Mouse (Mus musculus) G1E (cell line): ENCODE results near the gene Mmp19. TPM values are rescaled to one million over a fixed set of nuclear protein-coding genes. Genes with fewer than 3 reads are reported as not detected.

Experiments
- ATAC-seq: 2 replicates; pipeline ENCODE4 v1.8.0; 2016; ENCODE audit warnings: mild to moderate bottlenecking; ENCODE audit not compliant: insufficient number of reproducible peaks, poor library complexity, low FRiP score, severe bottlenecking; ENCODE audit errors: extremely low read depth
- DNase-seq: peaks from one replicate; pipeline ENCODE4 v3.0.0; 2012; ENCODE audit warnings: low spot score
- H3K27me3 ChIP-seq: 2 replicates; pipeline ENCODE4 v1.6.1; 2012; ENCODE audit warnings: mild to moderate bottlenecking, low read length, inconsistent platforms; ENCODE audit not compliant: insufficient read depth
- H3K36me3 ChIP-seq: replicated peaks from 2 replicates; pipeline ENCODE3; 2012; ENCODE audit warnings: mild to moderate bottlenecking, inconsistent platforms
- H3K4me1 ChIP-seq: 2 replicates; pipeline ENCODE4 v1.6.1; 2012; ENCODE audit warnings: low read depth, low read length, inconsistent platforms, mixed read lengths; ENCODE audit not compliant: insufficient read depth
- H3K4me3 ChIP-seq: 2 replicates; pipeline ENCODE4 v1.5.1; 2012; ENCODE audit warnings: low read depth, mild to moderate bottlenecking, inconsistent platforms, low read length, moderate library complexity, mixed read lengths
- H3K9me3 ChIP-seq: replicated peaks from 2 replicates; pipeline ENCODE4 v1.6.1; 2012; ENCODE audit warnings: inconsistent platforms
- CTCF ChIP-seq: IDR thresholded peaks from 2 replicates; pipeline ENCODE4 v1.5.1; 2012; ENCODE audit warnings: low read depth, low read length, inconsistent platforms, mixed read lengths
- GATA1 ChIP-seq: IDR thresholded peaks from 2 replicates; pipeline ENCODE4 v1.6.1; 2012; ENCODE audit warnings: borderline replicate concordance, low read length, inconsistent platforms, mixed read lengths
- GATA2 ChIP-seq: IDR thresholded peaks from 2 replicates; pipeline ENCODE4 v1.6.1; 2012; ENCODE audit warnings: low read depth, low read length, inconsistent platforms, borderline replicate concordance
- POLR2AphosphoS5 ChIP-seq: IDR thresholded peaks from 2 replicates; pipeline ENCODE4 v1.6.1; 2012; ENCODE audit warnings: low read depth, low read length, inconsistent platforms; ENCODE audit not compliant: insufficient replicate concordance
- TAL1 ChIP-seq: conservative IDR thresholded peaks from 2 replicates; pipeline ENCODE4 v1.6.1; 2012; ENCODE audit warnings: low read depth, low read length, inconsistent platforms, mixed read lengths
- polyA plus RNA-seq: library from polyadenylated mRNA; stranded (reverse); fragments of >175 nt; gene quantifications from 2 replicates; pipeline ENCODE4 v1.2.3, GENCODE M21; 2012
- total RNA-seq, 2 experiments: library from RNA; stranded (forward) in 1 of 2; stranded (reverse) in 1 of 2; fragments of 200-1000 nt in 1 of 2; fragments of >200 nt in 1 of 2; fragmentation: Nextera tagmentation in 1 of 2; gene quantifications; 2 replicates each; pipeline ENCODE4 v1.2.3; 2014 to 2017

The Mmp19 gene
- total and polyA plus RNA-seq, 3 experiments = 0.03 to 0.11 TPM; not detected in 1

DNA sequence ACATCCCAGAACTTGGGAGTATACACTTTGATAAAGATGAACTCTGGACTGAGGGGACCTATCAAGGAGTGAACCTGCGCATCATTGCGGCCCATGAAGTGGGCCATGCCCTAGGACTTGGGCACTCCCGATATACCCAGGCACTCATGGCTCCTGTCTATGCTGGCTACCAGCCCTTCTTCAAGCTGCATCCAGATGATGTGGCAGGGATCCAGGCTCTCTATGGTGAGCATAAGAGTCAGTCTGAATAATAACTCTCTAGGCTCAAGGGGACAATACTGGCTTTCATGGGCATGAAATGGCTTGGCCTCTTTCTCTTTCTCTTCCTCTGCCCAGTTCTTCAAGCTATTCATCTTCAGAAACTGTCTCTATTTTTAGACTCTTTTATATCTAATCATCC is 4.9 kb downstream of the Mmp19 start:
- H3K4me1 ChIP-seq = peaks cover 7% of the 10 kb centered on the region; the same call in 1 of the 2 replicates
- peaks cover 24% of the 10 kb centered on the region for H3K27me3 ChIP-seq
- H3K36me3 ChIP-seq = peaks cover 7% of the 10 kb centered on the region
- DNase-seq (no peak), ATAC-seq (no peak)
- no peaks in the 10 kb centered on the region for H3K9me3 ChIP-seq
- TF ChIP-seq GATA1 = no peak
- TF ChIP-seq TAL1 = no peak
- no peak for TF ChIP-seq GATA2
- H3K4me3 ChIP-seq = no peak overlapping the region

DNA sequence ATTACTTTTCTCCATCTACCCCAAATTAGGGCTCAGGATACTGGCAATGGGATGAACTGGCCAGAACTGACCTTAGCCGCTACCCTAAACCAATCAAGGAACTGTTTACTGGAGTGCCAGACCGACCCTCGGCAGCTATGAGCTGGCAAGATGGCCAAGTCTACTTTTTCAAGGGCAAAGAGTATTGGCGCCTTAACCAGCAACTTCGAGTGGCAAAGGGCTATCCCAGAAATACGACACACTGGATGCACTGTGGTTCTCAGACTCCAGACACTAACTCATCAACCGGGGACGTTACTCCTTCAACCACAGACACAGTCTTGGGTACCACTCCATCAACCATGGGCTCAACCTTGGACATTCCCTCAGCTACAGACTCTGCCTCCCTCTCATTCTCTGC is 8.0 kb downstream of the Mmp19 start:
- H3K9me3 ChIP-seq = no peaks in the 10 kb centered on the region
- TF ChIP-seq CTCF (no peak), POLR2AphosphoS5 (no peak), GATA2 (no peak), GATA1 (no peak), TAL1 (no peak)
- H3K4me3 ChIP-seq = no peak overlapping the region
- peaks cover 7% of the 10 kb centered on the region for H3K4me1 ChIP-seq
- no peak for ATAC-seq
- no peak for DNase-seq
- peaks cover 25% of the 10 kb centered on the region for H3K36me3 ChIP-seq
- peaks cover 20% of the 10 kb centered on the region for H3K27me3 ChIP-seq

DNA sequence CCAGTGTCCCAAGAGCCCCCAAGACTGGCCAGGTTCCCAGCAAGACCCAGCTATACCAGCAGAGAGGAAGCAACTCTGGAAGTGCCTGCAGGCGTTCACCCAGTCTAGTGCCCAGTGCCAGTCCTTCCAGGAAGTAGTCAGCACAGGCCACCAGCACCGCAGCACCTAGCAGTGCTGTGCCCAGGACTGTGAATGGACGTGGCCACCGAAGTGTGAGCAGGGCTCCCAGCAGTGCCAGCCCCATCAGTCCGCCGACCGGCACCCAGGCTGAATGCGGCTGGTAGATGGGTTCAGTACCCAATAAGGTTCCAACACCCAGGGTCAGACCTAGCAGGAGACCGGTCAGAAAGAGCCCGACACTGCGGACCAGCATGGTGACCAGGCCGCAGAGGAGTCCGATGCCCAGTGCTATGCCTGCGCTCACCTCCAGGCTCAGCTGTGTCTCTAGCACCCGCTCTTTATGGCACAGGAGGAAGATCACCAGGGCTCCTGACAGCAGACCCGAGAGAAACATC is 11.3 kb downstream of the Mmp19 start:
- ATAC-seq = no peak
- no peak for TF ChIP-seq POLR2AphosphoS5
- TF ChIP-seq TAL1 = no peak
- TF ChIP-seq GATA2 = no peak
- TF ChIP-seq CTCF = no peak
- no peak for TF ChIP-seq GATA1
- Histone ChIP-seq H3K4me1 (peaks cover 26% of the 10 kb centered on the region), H3K4me3 (no peak overlapping the region), H3K27me3 (no peaks in the 10 kb centered on the region), H3K36me3 (peaks cover 35% of the 10 kb centered on the region), H3K9me3 (no peaks in the 10 kb centered on the region)
- no peak for DNase-seq

- DNase-seq = no peak
- H3K36me3 ChIP-seq = peaks cover 44% of the 10 kb centered on the region
- no peak overlapping the region for H3K4me3 ChIP-seq
- H3K27me3 ChIP-seq = no peaks in the 10 kb centered on the region
- no peaks in the 10 kb centered on the region for H3K9me3 ChIP-seq
- no peak for ATAC-seq
- H3K4me1 ChIP-seq = peaks cover 35% of the 10 kb centered on the region
- TF ChIP-seq CTCF (no peak), GATA1 (no peak), GATA2 (no peak), POLR2AphosphoS5 (no peak), TAL1 (no peak)
These were observed 12.2 kb downstream of the Mmp19 start for GRCm38 (mm10) chr10:128802956-128803355.

DNA sequence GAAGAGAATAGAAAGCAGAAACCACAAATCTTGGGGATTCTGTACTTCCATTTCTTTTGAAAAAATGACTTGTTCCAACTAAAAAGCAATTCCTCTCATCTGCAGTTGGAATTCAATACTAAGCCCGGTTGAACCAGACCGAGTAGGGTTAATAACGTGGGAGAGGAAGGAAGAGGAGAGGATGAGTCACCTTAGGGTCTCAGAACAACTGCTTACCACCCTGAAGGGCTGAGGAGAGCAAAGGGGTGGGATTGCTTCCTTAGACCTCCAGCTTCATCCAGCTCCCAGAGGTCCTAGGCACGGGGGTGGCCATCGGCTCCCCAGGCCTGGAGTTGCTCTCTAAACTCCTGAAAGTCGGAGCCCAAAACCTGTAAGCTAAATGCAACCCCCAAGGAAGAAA is 12.7 kb downstream of the Mmp19 start:
- Histone ChIP-seq H3K27me3 (no peaks in the 10 kb centered on the region), H3K4me3 (peak overlapping the region; percentile 21; the same call in 1 of the 2 replicates), H3K4me1 (peaks cover 36% of the 10 kb centered on the region), H3K9me3 (no peaks in the 10 kb centered on the region), H3K36me3 (peaks cover 48% of the 10 kb centered on the region)
- ATAC-seq = no peak
- TF ChIP-seq GATA2 (no peak), POLR2AphosphoS5 (no peak), TAL1 (no peak), GATA1 (no peak), CTCF (no peak)
- no peak for DNase-seq

DNA sequence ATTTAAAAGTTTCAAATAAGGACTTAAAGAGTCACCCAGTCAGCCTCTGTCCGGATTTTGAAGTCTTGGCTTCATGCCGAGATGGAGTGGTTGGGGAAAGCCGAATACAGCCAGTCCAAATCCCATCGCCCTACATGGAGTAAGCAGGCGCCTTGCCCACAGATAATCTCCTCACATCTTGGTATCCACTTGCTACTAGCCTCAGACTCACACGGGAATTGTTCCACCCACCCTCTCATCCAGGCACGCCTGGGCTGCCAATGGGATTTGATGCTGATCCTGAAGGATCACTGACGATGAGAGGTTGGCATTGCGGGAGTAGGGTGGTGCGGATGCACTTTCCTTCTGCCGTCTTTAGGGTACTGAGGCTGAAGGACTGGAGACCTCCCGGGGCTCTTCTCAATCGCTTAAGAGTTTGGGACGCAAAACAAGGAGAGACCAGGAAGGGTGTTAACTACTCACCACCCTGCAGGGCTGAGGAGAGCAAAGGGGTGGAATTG is 13.1 kb downstream of the Mmp19 start, which contains the start of gene Dnajc14:
TSS of gene Dnajc14 (plus strand) at position 292 of the 500 bp plus-strand sequence.
- Histone ChIP-seq H3K9me3 (no peaks in the 10 kb centered on the region), H3K36me3 (peaks cover 51% of the 10 kb centered on the region), H3K4me1 (peaks cover 40% of the 10 kb centered on the region), H3K4me3 (peak within 1 kb of the TSS; percentile 95), H3K27me3 (no peaks in the 10 kb centered on the region)
- no peak for TF ChIP-seq CTCF
- TF ChIP-seq GATA2 = no peak
- TF ChIP-seq GATA1 = no peak
- no peak for TF ChIP-seq TAL1
- TF ChIP-seq POLR2AphosphoS5 = no peak
- peak; percentile 19 for DNase-seq
- no peak for ATAC-seq
